Mouse (Mus musculus) cerebellum, adult (tissue): ENCODE results near the gene Sox5.

Source experiments
- ATAC-seq: cut with Nextera tagmentation; 2 replicates; pipeline ENCODE4 v1.9.2; 2017; ENCODE audit warnings: mild to moderate bottlenecking, moderate library complexity, mixed read lengths; ENCODE audit not compliant: insufficient number of reproducible peaks, low FRiP score, low TSS enrichment

The Sox5 gene

DNA sequence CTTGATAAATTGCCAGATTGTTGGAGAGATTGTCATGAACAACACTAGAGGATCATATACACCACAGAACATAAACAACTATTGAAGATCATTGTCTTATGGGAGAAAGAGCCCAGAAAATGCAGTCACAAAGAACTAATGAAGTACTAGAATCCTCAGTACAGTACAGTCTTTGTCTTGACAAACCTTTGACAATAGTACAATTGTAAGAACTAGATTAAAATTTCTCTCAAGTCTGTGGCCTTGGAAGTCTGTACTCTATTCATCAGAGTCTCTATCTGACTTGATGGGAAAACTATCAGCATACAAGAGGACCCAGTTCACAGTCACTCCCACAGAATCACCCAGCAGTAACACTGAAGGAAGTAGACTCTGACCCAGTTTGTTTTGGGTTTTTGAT lies 936.0 kb downstream of the Sox5 start:
- ATAC-seq = no peak

DNA sequence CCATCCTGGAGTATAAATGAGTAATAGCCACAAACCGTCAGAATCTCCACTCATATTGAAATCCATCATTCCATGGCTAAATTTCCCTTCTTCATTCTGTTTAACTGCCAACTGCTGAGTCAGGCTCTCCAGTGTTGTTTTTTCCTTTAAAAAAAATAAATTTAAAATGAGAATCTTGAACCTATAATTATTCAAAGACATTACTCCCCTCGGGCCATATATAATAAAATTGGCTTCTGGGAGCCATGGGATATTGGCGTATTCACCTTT lies 937.1 kb downstream of the Sox5 start:
- no peak for ATAC-seq

DNA sequence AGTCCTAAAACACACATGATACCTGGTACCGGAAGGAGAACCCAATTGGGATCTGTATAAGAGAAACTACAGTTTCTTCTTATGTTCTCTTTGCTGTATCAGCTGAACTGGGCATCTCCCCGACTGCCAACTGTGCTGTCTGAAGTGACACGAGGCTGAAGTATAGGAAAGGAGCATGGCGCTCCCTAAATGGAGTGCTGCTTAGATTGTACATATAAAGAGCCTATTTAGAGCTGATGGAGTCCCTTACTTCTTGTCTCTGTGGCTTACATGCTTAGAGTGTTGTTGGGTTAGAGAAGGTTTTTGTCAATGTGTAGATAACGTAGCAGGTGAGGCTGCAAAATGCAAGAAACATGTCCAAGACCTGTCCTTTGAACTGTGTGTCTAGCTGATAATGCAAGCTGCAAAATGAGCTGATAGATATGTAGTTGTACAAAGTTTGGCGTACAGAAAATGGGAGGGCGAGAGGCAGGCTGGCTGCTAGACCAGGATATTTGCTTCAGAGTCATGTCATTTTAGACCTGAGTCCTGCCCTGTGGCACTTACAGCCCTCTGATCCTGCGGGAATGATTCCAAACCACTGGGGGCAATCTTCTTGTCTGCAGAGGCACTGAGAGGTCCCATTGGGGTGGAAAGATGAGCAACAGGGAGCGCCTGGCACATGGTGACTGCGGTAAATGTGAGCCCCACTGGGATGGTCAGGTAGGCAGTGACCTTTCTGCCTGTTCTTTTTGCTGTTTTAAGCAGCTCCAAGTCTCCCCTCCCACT lies 937.7 kb downstream of the Sox5 start:
- ATAC-seq = no peak

GRCm38 (mm10) chr6:143841954-143842353 lies 939.8 kb downstream of the Sox5 start:
- no peak for ATAC-seq

DNA sequence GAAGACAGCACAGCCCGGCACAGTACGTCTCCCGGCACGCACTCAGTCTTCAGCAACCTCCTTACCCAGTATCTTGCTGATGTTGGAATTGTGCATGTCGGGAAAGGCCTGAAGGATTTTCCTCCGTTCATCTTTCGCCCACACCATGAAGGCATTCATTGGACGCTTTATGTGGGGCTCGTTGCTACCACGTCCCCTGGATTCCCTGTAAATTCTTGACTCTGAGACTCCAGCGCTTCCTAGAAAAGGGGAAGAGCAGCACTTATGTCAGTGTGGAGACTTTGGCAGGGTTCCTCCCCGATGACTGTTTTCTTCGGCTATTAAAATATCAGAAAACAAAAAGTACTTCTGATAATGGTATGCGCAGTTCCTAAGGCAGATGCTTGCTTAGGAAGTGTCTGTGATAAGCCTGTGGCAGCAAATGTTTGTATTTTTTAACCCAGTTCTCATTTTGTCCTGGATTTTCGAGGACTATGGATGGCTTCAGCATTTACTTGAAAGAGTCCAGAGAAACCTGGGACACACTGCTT lies 940.6 kb downstream of the Sox5 start:
- ATAC-seq = no peak

- no peak for ATAC-seq
Measured at GRCm38 (mm10) chr6:143838384-143839076, 943.2 kb downstream of the Sox5 start.

GRCm38 (mm10) chr6:143835331-143835730 lies 946.4 kb downstream of the Sox5 start:
- ATAC-seq = no peak

DNA sequence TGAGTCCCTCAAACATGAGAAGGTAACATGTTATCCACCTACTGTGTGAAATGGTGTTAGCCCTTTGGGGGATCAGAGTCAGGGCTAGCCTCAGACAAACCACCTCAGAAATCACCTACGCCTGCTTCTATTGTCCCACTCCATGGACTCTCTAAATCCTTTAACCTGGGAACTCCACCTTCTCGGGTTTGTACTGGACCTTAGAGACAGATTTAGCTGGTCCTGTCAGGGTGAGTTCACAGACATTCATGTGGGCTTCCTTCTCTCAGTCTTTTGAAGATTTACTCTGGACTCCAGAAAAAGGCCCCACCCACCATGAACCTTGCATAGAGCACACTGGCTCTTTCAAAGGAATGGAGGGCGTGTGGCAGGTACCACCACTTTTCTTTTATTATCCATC lies 947.8 kb downstream of the Sox5 start:
- no peak for ATAC-seq

GRCm38 (mm10) chr6:143833182-143833558 lies 948.6 kb downstream of the Sox5 start:
- no peak for ATAC-seq

DNA sequence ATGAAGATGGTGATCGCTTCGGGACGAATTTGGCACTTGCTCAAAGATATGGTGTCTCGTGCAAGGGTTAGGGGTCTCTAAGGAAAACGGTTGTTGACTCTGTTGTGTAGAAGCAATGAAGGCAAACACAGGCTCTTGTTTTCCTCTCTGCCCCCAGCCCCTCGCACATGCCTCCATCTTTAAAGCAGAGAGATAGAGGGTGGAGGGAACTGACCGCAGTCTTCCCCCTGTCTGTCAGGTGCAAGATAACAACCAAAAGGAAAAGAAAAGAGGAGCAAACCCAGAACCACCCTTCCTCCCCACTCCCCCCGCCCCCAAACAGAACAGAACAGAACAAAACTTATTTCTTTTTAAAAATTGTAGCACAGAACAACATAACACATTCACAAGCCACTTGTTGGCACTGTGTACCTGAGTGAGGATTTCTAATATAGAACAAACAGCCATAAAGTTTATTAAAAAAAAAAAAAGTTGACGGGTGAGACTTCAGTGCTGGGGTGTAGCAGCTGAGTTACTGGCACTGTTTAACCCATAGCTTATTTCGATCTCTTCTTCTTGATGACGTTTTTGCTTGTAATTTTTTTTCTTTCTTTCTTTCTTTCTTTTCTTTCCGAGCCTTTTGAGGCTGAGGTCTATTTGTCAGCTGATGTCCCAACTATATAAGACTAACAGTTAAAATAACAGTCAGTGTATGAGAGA lies 949.1 kb downstream of the Sox5 start:
- ATAC-seq = no peak

DNA sequence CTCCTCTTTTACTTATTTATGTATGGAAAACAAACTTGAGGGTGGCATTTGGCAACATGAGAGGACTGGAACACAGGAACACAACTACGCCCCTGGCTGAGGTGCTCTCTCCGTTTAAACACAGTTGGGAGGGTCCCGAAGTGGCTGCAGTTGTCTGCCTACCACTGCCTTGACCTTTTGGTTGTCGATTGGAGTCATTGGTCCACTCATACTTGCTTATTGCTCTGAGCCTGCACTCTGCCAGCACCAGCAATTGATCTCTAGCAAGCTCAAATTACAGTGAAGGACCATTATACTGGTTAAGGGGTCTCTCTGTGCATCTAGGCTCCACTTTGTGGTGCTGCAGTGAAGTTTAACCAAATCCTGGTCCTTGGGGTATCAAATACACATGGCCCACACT lies 950.5 kb downstream of the Sox5 start:
- no peak for ATAC-seq

GRCm38 (mm10) chr6:143830131-143830530 lies 951.6 kb downstream of the Sox5 start:
- no peak for ATAC-seq

GRCm38 (mm10) chr6:143826786-143827185 lies 955.0 kb downstream of the Sox5 start:
- no peak for ATAC-seq

GRCm38 (mm10) chr6:143825966-143826365 lies 955.8 kb downstream of the Sox5 start:
- no peak for ATAC-seq

DNA sequence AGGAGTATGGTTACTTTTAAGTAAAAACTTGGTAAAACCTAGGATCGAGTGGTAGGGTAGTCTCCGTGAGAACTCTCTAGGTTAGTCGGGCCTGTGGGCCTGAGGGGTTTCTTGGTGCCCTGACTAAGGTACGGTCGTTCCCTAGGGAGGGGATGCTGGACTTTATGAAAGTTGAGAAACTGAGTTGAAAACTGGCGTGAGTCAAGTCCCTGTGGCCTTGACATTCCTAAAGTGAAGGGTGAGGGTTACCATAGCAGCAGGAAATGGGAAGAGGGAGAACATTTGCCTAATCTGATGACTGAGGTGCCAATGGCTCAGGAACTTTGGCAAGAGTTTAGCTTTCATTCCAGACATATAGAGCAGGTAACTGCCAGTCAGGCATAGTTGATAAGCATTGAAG lies 956.7 kb downstream of the Sox5 start:
- ATAC-seq = no peak

DNA sequence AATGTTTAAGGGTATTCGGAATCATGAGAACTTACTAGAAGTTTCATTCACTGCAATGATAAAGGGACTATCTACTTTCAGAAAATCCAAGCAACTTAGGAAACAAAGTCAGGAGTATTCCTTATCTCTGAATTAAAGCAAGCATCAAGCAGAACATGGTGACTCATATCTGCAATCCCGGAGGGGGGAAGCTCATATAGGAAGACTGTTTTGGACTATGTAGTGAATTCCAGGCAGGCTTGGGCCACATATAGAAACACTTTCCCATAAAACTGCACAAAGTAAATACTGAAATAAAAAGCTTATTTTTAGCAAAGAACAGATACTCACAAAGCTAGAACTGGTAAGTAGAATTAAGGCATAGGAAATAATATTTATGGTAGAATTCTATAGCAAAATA lies 993.3 kb downstream of the Sox5 start:
- no peak for ATAC-seq

GRCm38 (mm10) chr6:143787360-143787759 lies 994.4 kb downstream of the Sox5 start:
- ATAC-seq = no peak

DNA sequence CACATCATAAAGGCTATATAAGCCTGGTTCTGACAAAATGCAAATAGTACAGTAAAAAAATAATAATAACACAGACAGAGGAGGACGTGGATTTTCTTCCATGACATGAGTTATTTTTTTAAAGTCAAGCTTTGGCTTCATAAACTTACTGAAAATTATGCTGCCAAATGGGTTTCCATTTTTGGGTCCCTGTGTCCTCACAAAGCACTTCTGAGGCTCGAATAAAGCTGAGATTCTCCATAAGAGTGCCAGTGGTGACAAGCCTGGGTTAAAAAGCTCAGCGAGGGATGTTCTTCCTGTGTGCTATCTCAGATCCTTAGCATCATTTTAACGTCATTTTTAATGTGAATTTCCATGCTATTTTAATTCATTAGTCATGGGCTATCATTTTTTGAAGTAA lies 996.1 kb downstream of the Sox5 start:
- no peak for ATAC-seq
